Mouse (Mus musculus) embryonic facial prominence, embryonic 14.5 days (tissue): ENCODE results near the gene Smg7. TPM values are rescaled to one million over a fixed set of nuclear protein-coding genes. Genes with fewer than 3 reads are reported as not detected.

Experiments used
- ATAC-seq: fragments of 200-750 bp; cut with Nextera tagmentation; 2 replicates; pipeline ENCODE4 v1.8.0; 2017; ENCODE audit warnings: low read depth, moderate number of reproducible peaks, moderate TSS enrichment
- DNase-seq: peaks from one replicate; pipeline ENCODE4 v3.0.0-alpha.2; 2015; ENCODE audit warnings: low spot score
- H3K27ac ChIP-seq: fragments of 300-500 bp; sonication (generic); replicated peaks from 2 replicates; pipeline ENCODE4 v1.5.1; 2014; ENCODE audit warnings: low read depth, mild to moderate bottlenecking, low read length, moderate library complexity
- H3K27me3 ChIP-seq: fragments of 300-500 bp; sonication (generic); replicated peaks from 2 replicates; pipeline ENCODE4 v1.6.1; 2014; ENCODE audit warnings: low read length; ENCODE audit not compliant: control insufficient read depth, insufficient read depth
- H3K36me3 ChIP-seq: fragments of 300-500 bp; sonication (generic); 2 replicates; pipeline ENCODE4 v1.6.1; 2014; ENCODE audit warnings: low read length, mixed read lengths; ENCODE audit not compliant: control insufficient read depth, insufficient read depth
- H3K4me1 ChIP-seq: fragments of 300-500 bp; sonication (generic); 2 replicates; pipeline ENCODE4 v1.6.1; 2014; ENCODE audit warnings: antibody characterized with exemption, low read length; ENCODE audit not compliant: control insufficient read depth, insufficient read depth
- H3K4me2 ChIP-seq: fragments of 300-500 bp; sonication (generic); 2 replicates; pipeline ENCODE4 v1.6.1; 2014; ENCODE audit warnings: low read depth, mild to moderate bottlenecking, low read length, moderate library complexity, mixed read lengths
- H3K4me3 ChIP-seq: fragments of 300-500 bp; sonication (generic); 2 replicates; pipeline ENCODE4 v1.5.1; 2014; ENCODE audit warnings: low read depth, mild to moderate bottlenecking, low read length
- H3K9ac ChIP-seq: fragments of 300-500 bp; sonication (generic); 2 replicates; pipeline ENCODE4 v1.6.1; 2014; ENCODE audit warnings: low read depth, mild to moderate bottlenecking, low read length, moderate library complexity, mixed read lengths
- H3K9me3 ChIP-seq: fragments of 300-500 bp; sonication (generic); 2 replicates; pipeline ENCODE4 v1.6.1; 2016; ENCODE audit warnings: low read length; ENCODE audit not compliant: control insufficient read depth
- WGBS: fragments of 180-500 bp; shearing (Covaris S2); extraction: QIAGEN DNeasy Blood & Tissue Kit; methylation state at CpG from one replicate; pipeline ENCODE4 v1.1.7; 2014; 5-methylcytosine and 5-hydroxymethylcytosine counted together
- polyA plus RNA-seq: library from polyadenylated mRNA; unstranded; fragments of >200 nt; fragmentation: Nextera tagmentation; extraction: Ambion mirVana; gene quantifications from 2 replicates; pipeline ENCODE4 v1.2.1, GENCODE M21; 2014

The Smg7 gene
- polyA plus RNA-seq, 1 experiment from 2014 or later, result 29.5 TPM

DNA sequence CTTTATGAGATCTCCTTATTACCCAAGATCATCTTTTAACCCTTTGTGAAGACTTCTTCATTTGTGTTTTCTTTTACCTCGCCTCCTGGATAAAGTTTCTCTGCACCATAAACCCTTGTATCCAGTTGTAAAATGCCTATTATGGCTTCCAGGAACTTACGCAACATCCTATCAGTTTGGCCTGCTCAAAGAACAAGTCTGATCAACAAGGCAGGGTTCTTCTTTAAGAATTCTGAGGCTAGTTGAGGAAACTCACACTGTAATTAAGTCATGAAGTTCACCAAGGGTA is 94.1 kb downstream of the Smg7 start:
- Histone ChIP-seq H3K36me3 (no peaks in the 10 kb centered on the region), H3K9me3 (no peaks in the 10 kb centered on the region), H3K4me1 (no peaks in the 10 kb centered on the region), H3K4me3 (no peak overlapping the region), H3K27me3 (no peaks in the 10 kb centered on the region), H3K9ac (no peak overlapping the region), H3K27ac (no peak overlapping the region; the same call in 1 of the 2 replicates), H3K4me2 (no peak overlapping the region)
- DNase-seq, result no peak
- 84% methylated on average over 2 of the region's 2 CpGs for WGBS
- ATAC-seq, result no peak

- Histone ChIP-seq H3K9me3 (no peaks in the 10 kb centered on the region), H3K9ac (no peak overlapping the region), H3K27me3 (no peaks in the 10 kb centered on the region), H3K27ac (peak overlapping the region; percentile 44), H3K4me1 (no peaks in the 10 kb centered on the region), H3K4me3 (no peak overlapping the region), H3K36me3 (no peaks in the 10 kb centered on the region), H3K4me2 (no peak overlapping the region)
- DNase-seq (peak; percentile 79), ATAC-seq (peak; percentile 86)
- WGBS, result 53% methylated on average over 17 of the region's 18 CpGs
Observed at GRCm38 (mm10) chr1:152807619-152808391, 94.6 kb downstream of the Smg7 start.

DNA sequence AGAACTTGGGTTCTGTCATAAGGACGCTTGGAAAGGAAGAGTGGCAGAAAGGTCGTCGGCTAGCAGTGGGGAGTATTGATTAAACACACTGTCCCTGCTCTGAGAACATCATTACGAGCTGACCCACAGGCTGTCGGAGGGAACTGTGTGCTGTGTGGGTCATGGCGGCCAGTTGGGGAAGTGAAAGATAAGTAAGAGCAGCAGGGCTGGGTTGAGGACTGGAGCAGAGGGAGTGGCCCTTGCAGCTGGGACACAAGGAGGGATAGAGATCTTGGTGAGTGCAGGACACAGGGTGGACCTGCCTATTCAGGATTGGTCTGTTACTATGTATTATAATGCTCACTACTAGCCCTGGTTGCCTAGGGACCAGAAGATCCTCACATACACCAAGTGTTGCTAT is 97.5 kb downstream of the Smg7 start:
- ATAC-seq (no peak), DNase-seq (no peak)
- Histone ChIP-seq H3K9ac (no peak overlapping the region), H3K9me3 (no peaks in the 10 kb centered on the region), H3K36me3 (no peaks in the 10 kb centered on the region), H3K4me3 (no peak overlapping the region), H3K4me1 (no peaks in the 10 kb centered on the region), H3K4me2 (no peak overlapping the region), H3K27ac (no peak overlapping the region), H3K27me3 (no peaks in the 10 kb centered on the region)
- 82% methylated on average over 6 of the region's 6 CpGs for WGBS

GRCm38 (mm10) chr1:152800633-152801176 is 101.7 kb downstream of the Smg7 start:
- Histone ChIP-seq H3K36me3 (no peaks in the 10 kb centered on the region), H3K27me3 (no peaks in the 10 kb centered on the region), H3K27ac (no peak overlapping the region), H3K4me2 (no peak overlapping the region), H3K9ac (no peak overlapping the region), H3K4me1 (no peaks in the 10 kb centered on the region), H3K9me3 (no peaks in the 10 kb centered on the region), H3K4me3 (no peak overlapping the region)
- no peak for ATAC-seq
- WGBS, result 79% methylated on average over 13 of the region's 13 CpGs
- DNase-seq, result no peak

DNA sequence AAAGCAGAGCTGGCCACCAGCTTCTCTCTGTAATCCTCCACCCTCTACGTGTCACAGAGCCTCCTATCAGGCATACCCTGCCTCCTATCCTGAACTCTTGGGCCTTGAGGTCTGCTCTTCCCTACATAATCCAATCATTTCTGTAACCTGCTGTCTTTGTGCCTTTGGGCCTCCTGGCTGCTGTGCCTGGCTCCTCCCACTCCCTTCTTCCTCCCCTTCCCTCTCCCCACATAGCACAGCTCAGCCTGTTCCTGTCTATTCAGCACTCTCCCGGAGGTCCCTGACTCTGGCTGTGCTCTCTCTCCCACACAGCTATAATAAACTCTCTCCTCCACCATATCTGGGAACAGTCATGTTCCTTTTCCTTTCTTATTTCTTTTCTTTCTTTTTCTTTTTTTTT is 102.5 kb downstream of the Smg7 start, which contains the start of gene Ncf2:
Ncf2 (plus strand) TSS at position 298 of the 400 bp plus-strand sequence.
- no peaks in the 10 kb centered on the region for H3K9me3 ChIP-seq
- no peak within 1 kb of the TSS for H3K9ac ChIP-seq
- H3K27me3 ChIP-seq, result no peaks in the 10 kb centered on the region
- peak; percentile 73 for DNase-seq
- WGBS, result 17% methylated on average over 2 of the region's 2 CpGs
- H3K4me3 ChIP-seq, result no peak within 1 kb of the TSS
- no peaks in the 10 kb centered on the region for H3K4me1 ChIP-seq
- H3K4me2 ChIP-seq, result no peak within 1 kb of the TSS
- H3K36me3 ChIP-seq, result no peaks in the 10 kb centered on the region
- H3K27ac ChIP-seq, result no peak within 1 kb of the TSS
- peak; percentile 93 for ATAC-seq

GRCm38 (mm10) chr1:152798125-152798524 is 104.3 kb downstream of the Smg7 start:
- H3K9me3 ChIP-seq, result no peaks in the 10 kb centered on the region
- 66% methylated on average over 9 of the region's 9 CpGs for WGBS
- no peak overlapping the region for H3K9ac ChIP-seq
- no peak overlapping the region for H3K27ac ChIP-seq
- H3K27me3 ChIP-seq, result no peaks in the 10 kb centered on the region
- ATAC-seq (no peak), DNase-seq (peak; percentile 51)
- H3K36me3 ChIP-seq, result no peaks in the 10 kb centered on the region
- H3K4me1 ChIP-seq, result no peaks in the 10 kb centered on the region
- H3K4me2 ChIP-seq, result no peak overlapping the region
- no peak overlapping the region for H3K4me3 ChIP-seq

- no peaks in the 10 kb centered on the region for H3K27me3 ChIP-seq
- H3K4me3 ChIP-seq, result no peak overlapping the region
- no peaks in the 10 kb centered on the region for H3K36me3 ChIP-seq
- 76% methylated on average over 8 of the region's 8 CpGs for WGBS
- no peak overlapping the region for H3K9ac ChIP-seq
- no peak overlapping the region for H3K4me2 ChIP-seq
- no peak for ATAC-seq
- no peak for DNase-seq
- H3K27ac ChIP-seq, result no peak overlapping the region
- H3K4me1 ChIP-seq, result no peaks in the 10 kb centered on the region
- no peaks in the 10 kb centered on the region for H3K9me3 ChIP-seq
Observed at GRCm38 (mm10) chr1:152796683-152797263, 105.7 kb downstream of the Smg7 start.

- no peak for ATAC-seq
- Histone ChIP-seq H3K4me3 (no peak overlapping the region), H3K9ac (no peak overlapping the region), H3K36me3 (no peaks in the 10 kb centered on the region), H3K4me2 (no peak overlapping the region), H3K27ac (no peak overlapping the region), H3K4me1 (no peaks in the 10 kb centered on the region; the same call in 1 of the 2 replicates), H3K9me3 (no peaks in the 10 kb centered on the region), H3K27me3 (no peaks in the 10 kb centered on the region)
- DNase-seq, result no peak
- WGBS, result 73% methylated on average over 8 of the region's 8 CpGs
Observed at GRCm38 (mm10) chr1:152795688-152796255, 106.7 kb downstream of the Smg7 start.
